Mouse (Mus musculus) liver, embryonic 14.5 days (tissue): Measurements from ENCODE around the gene Dtd1.

Source experiments
- CTCF ChIP-seq: IDR thresholded peaks from 2 replicates; pipeline ENCODE4 v1.5.1; 2016; ENCODE audit warnings: antibody characterized with exemption, low read depth, control low read depth
- EP300 ChIP-seq: IDR thresholded peaks from 2 replicates; pipeline ENCODE4 v1.6.1; 2016; ENCODE audit warnings: antibody characterized with exemption, low read depth

GRCm38 (mm10) chr2:144743316-144743715 lies 143.6 kb downstream of the Dtd1 start:
- TF ChIP-seq CTCF (no peak), EP300 (no peak)
